Mouse (Mus musculus) kidney, postnatal 36 days (tissue): ENCODE results near the gene Cadm2.

Experiments
- DNase-seq, 2 experiments: peaks; one replicate each; pipeline ENCODE4 v3.0.0; 2021 to 2022; ENCODE audit warnings: mixed read lengths in 2 of 2

The Cadm2 gene

DNA sequence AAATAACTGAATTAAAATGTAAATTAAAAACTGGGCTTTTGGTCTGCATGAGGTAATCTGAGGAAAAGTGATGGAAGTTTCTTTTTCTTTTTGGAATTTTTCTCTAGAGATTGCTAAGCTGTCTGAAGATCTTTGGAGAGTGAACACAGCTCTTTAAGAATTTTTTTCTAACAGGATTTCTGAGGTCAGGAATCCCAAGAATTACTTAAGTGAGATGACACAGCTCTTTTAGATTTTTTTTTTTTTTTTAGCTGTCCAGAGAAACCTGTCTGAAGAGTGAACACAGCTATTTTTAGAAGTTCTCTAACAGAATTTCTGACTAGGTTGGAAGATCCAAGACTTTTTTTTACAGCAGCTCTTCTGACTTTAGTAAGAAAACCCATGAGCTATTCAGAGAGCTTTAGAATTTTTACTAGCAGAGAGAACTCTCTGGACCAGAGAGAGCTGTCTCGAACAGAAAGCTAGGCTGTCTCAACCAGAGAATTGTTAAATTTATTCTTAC, 699.2 kb downstream of the Cadm2 start:
- DNase-seq, result no peak

DNA sequence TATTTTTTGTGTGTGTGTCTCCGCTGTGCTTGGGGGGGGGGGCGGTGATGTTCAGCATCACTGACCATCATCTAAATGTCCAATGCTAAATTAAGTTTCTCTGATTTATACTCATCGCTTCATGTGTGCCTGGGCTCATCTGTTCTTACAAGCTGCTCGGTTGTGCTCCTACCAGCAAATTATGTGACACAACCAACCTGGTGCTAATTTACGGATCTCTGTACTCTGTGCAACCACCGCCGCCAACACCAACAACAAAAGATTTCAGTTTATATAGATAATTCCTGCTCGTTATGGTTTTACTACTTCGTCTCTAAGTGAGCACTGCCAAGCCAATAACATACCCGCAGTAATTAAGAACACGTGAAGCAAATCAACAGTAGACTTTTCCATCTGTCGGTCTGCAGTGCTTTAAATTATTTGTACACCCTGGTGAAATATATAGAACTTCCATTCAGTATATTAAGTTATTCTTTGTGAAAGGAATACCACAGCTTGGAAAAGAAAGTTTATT, 700.8 kb downstream of the Cadm2 start:
- no peak for DNase-seq

DNA sequence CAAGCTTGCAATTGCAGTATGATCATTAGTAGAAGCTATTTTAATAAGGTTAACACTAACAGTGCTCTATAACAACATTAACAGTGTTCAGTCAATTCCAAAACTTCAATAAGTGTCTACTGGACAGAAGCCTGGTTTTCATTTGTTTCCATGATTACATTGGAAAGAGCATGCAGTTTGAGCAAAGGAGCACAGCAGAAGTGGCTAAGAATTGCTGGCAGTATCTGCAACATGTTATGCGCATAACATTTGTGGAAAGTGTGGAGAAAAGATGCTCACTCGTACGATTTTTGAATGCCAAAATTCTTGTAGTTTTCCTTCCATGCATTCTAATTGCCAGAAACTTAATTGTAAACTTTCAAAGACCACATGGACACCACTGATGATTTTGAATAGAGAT, 718.9 kb downstream of the Cadm2 start:
- DNase-seq, result no peak

DNA sequence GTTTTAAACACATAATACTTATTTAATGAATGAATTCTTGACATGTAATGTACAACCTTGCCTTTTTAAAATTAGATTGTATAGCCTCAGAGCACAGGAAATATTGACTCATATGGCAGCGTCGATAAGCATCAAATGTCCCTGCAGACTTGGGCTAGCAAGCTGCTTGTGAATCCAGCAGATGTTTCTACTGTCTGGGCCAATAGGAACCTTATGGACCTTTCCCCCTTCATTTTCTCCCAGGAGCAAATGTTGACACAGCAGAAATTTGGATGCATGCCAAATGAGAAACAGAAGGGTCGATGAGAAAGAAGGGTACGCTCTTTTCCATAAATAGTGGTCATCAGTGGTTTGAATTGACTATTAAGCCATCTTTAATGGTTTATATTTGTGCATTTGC, 720.0 kb downstream of the Cadm2 start:
- no peak for DNase-seq

DNA sequence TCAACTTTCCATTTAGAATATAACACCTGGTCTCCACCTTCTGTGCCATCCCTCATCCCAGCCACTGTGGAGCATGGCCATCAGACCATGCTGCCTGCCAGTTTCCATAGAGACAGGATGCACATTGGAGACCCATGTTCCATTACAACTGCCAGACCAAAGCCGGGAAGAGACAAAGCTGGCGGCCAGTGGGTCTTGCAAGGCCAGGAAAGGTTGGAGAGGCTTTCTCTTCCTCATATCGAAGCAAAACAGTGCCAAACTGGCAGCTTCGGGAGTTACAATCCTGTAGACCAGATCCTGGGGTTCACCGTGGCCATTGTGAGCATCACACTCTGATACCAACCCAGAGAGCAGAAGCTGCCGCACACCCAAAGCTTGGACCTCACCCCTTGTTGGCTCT, 728.3 kb downstream of the Cadm2 start:
- DNase-seq, result no peak

DNA sequence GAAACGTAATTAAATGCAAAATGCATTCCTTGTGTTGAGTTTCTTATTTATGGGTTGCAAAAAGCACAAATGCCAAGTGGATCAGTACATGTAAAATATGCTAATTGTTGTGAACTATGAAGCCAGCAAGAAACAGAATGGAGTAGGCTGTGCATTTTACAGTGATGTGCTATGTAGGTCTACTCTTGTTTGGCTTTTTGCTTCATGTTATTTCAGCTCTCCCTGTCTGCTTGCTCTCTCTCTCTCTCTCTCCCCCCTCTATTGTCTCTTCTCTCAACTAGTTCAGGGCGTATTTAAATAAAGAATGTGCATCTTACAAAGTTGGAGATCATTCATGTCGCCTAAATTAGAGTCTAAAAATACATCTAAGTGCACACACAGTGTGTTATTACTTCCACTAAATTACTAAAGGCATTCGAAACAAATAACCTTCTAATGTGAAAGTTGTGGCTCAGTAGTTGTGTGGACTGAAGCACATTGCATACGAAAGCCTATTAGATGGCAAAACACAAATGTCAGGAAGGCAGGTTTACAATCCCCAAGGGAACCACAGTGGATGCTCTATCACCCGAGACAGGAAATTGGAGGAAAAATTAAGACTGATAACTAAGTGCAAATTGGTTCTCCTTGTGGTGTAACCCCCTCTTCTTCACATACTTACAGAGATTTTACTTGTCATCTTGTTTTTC, 729.0 kb downstream of the Cadm2 start:
- DNase-seq, result no peak

DNA sequence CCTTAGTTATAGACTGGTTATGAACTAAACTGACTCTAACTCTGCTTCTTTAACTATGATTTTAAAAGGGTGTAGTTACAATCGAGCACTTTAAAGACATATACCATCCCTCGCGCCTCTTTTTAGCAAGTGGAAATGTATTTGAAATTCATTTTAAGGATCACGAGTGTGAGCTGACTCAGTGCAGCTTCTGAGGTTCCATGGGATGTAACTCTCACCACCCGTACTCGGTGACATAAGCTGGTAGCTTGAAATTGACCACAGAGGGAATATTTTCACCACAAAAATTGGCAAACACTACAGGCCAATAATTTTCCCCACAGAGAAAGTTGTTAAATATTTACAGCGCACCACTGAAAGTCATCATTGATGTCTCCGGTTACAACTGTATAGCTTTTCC, 730.8 kb downstream of the Cadm2 start:
- no peak for DNase-seq

DNA sequence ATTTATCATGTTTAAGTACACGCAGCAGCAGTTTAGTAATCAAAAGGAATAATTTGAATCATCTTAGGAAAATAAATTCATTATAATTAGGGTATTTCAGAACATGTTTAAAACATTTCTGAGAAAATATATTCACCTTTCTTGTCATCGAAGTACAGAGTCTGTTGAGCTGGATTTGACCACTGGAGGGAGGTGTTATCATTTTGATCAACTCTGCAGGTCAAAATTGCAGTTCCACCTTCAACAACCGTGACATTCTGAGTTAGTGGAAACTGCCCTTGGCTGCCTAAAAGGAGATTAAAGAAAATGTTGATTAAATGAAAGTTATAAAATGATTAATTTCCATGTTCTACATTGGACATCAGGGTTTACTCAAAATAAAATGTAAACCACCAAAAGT, 738.1 kb downstream of the Cadm2 start:
- DNase-seq, result no peak

DNA sequence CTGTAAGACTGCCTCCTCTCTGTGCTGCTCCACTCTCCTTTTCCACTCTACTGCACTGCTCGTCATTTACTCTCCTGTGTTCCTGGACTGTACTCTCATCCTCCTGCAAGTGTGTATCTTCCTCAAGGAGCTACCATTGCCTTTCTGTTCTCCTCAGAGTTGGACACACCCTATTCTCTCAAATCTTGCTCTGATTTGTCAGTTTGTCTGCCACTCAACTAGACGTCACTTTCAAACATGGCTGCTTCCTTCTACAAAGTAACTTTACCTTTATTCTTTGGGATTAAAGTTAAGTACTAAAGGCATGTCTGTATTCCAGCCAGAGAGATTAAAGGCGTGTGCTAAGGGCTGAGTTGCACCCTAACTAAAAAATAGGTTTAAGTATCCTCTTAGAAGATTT, 749.5 kb downstream of the Cadm2 start:
- no peak for DNase-seq

DNA sequence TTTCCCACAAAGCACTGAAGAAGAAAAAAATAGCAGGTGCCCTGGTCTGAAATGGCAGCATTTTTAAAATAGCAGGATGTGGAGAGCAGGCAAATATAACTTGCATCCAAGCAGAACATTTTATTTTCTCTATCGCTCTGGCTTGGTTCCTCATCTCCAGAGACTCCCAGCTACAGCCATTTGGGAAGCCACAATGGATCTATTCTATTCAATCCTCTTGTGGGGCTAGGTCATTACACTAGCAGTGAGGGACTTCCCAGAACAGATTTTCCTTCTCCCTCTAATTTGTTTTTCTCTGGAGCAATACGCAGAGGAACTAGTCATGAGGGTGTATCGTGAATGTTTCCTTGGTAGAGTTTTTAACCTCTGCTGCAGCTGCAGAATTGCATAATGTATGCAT, 769.7 kb downstream of the Cadm2 start:
- no peak for DNase-seq

DNA sequence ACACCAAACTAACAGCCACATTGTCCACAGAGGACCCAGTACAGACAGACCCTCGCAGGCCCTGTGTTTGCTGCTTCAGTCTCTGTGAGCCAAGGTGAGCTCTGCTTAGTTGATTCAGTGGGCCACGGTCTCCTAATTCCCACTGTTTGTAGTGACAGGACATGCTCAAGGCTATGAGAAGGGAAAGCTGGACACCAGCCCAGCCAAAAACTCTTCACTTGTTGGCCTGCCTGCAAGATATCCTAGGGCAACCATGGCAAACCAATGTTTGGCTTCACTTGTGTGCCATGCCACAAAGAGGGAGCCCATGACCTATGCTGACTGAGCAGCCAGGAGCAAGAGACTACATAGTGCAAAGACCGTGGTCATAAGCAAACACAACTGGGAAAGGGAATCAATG, 795.8 kb downstream of the Cadm2 start:
- DNase-seq, result no peak

DNA sequence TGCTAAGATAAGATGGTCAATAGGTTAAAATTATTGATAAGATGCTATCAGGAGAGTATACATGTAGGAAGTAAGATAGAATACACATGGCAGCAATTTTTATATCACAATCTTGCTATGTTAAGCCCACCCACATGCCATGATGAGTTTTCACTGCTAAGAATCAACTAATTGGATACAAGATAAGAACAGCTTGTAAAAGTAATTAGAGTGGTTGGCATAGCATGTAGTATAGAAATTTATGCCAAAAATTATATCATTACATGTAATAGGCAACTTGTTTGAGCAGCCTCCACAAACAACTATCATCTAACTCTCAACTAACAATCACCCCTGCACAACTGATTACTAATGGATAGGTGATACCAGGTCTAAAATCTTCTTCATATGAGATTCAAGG, 809.2 kb downstream of the Cadm2 start:
- no peak for DNase-seq

DNA sequence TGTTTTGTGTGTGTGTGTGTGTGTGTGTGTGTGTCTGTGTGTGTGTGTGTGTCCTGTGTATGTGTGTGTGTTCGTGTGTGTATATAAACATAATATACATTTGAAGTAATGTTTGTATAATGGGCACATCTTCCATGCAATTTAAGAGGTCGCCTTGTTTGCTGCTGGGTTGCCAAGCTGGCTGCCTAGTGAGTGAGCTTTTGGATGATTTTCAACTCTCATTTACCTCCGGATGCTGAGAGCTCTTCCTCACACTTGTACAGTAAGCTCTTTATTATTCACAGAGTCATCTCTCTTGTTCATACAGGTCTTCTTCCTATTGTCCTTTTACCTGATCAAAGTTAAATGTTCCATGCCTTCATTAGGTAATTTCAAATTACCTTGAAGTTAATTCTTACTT, 822.5 kb downstream of the Cadm2 start:
- no peak for DNase-seq

DNA sequence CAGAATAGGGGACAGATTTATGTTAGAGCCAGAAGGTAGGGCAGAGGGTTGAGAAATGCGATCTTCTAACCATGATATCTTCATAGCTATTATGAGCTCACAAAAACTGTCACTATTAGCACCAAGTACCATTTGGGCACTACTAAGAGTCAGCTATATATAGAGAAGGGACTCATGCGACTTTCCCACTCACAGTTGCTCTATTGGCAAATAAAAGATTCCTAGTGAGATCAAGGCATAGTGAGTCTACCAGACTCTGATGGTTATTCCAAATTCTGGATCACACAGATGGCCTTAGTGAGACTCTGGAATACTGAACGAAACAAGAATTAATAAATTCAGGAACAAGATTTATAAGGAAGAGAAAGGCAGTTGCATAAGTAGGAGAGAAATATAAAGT, 827.6 kb downstream of the Cadm2 start:
- no peak for DNase-seq

DNA sequence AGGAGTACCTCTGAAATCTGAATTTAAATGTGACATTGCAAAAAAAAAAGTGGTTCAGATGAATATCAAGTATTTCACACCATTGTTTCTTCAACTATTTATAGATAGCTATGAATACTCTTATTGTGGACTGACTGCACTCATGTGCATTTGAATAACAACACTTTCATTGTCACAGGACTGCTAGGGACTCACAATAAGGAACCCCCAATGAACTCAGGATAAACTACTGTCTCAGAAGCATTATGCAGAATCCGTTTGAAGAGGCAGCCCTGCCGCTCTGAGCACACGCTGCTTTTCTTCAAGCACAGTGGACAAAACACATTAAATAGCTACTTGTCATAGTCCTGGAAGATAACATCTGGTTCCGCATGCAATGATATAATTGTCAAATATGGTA, 848.8 kb downstream of the Cadm2 start:
- no peak for DNase-seq

DNA sequence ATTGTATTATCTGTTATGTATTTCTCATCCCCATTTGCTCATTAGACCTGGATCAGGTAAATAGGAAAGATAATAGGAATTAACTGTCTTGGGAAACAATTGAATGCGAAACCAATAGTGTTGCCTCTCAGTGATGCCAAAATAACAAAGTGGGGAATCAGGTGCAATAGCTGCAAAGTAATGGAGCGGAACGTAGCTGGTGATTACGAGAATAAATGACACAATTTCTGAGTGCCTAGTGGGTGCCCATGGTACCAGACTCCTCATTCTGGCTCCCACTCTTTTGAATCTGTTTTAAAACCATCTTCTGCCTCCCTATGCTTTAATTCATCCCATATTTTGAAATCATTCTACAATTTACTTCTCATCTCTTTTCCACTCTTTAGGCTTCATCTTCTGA, 851.2 kb downstream of the Cadm2 start:
- no peak for DNase-seq

DNA sequence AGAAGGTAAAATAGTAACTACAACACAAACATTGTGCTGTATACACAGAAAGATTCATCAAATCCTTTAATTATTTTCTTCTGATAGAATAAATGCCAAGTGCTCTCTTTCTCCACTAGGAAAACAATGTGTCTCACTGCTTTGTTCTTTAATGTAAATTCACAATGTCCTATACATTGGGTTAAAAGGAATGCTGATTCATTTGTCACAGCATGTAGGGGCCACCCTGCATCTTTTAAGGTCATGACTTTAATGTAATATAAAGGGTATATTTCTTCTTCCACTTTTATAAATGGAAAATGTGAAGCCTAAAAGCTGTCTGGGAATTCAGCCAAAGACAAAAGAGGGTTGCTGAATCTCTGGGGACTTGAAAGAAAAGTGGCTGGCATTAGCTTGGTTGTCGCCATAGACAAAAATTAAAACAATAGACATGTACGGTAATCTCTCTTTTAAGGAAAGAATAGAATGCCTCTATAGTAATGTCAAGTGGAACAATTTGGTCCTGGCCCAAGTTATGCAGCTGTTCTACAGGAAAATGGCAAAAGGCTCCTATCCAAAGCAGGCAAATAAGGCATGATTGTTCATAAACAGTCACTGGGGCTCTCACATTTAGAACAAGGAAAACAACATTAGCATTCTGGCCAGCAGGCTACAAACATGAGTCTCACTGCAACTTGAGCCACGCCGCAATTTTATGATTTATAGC, 851.9 kb downstream of the Cadm2 start:
- no peak for DNase-seq

DNA sequence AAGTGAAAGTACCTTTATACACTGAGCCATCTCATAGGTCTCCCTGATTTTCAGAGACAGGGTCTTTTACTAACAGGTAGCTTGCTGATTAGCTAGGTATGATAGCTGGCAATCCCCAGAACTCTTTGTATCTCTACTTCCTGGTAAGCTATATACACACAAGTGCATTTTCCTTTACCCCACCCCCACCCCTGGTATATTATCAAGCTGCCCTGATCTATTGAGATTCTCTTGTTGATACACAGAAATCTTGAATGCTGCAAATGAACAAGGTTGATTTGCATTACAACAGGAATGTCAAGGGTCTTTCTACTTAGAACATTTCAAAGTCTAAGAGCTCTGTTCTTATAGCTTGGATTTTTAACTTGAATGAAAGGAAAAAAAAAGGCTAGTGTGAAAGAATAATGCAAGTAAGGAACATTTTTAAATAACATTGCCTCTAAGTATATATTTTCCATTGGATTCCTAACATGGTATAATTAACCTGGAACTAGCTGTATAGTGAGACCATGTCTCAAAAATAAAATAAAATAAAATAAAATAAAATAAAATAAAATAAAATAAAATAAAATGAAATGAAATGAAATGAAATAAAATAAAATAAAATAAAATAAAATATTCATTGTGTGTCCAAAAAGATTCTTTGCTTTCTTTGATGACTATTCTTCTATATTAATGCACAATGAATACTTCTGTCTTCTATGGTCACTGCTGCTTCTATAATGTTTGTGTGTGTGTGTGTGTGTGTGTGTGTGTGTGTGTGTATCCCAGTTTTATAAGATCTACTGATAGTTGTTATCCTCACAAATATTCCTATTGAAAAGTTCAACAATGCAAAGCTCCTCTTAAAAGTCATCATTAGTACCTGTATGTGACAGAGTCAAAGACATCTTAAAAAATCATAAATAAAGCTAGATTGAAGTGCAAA, 858.9 kb downstream of the Cadm2 start:
- DNase-seq, result no peak

DNA sequence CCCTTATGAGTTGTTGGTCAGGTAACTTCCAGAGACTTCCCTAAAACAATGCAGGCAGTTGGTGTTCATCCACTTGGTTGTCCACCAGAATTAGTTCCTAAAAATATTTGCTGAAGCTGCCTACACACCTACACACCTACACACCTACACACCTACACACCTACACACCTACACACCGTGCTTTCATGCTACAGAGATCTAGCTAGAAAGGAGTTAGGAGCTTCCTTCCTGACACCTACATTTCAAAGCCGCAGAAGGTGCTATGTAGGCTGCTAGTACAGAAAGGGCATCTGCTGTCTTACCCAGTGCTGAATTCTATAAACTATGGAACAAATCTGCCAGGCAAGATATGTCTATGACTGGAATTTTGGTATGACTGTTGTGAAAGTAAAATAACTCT, 872.2 kb downstream of the Cadm2 start:
- DNase-seq, result no peak

DNA sequence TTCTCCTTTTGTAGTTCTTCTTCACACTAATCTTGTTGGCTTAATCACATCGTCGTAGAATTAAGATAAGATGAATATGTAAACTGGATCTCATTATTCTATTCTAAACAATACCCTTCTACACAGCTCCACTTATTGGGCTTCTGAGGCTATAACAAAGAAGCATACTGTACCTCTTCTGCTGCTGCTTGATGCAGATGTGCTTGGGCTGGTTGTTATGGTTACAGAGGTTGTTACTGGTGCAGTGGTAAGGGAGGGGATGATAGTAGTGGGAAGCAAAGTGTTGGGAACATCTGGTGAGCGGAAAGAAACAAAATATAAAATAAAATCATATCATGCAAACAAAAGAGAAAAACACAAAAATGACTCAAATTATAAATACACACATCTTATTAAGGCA, 889.5 kb downstream of the Cadm2 start:
- DNase-seq, result no peak

DNA sequence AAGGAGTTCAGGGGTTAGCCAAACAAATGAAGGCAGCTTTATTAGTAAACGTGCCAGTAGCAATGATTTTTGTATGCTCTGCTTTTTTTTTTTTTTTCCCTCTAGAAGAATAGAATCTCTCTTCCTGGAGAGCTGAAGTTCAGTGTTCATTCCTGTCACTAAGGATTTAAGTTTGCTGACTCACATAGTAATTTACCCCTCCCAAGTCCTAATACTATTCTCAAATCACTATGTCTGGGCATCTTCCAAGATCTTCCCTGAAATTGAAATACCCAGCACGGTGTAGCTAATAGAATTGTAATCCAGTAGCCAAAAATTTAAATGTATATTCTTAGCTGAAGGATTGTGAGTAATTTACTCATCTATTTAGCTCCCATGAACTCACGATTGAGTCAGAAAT, 914.2 kb downstream of the Cadm2 start:
- no peak for DNase-seq

DNA sequence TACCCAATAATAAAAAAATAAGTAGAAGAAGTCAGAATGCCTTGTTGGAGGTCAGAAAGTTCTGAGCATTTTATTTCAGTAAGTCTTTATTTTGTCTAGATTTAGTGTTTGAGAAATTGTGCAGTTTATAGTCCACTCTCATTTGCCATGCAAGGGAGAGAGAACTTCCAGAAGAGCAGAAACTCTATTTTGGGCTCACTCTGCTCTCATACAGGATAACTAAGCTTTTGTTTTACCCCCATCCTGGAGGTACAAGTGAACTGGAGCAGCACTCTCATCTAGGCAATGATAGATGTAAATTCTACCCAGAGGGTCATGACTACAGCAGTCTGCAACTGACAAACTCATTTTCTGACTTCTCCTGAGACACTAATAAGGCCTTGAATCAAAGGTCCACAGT, 925.9 kb downstream of the Cadm2 start:
- DNase-seq, result no peak

DNA sequence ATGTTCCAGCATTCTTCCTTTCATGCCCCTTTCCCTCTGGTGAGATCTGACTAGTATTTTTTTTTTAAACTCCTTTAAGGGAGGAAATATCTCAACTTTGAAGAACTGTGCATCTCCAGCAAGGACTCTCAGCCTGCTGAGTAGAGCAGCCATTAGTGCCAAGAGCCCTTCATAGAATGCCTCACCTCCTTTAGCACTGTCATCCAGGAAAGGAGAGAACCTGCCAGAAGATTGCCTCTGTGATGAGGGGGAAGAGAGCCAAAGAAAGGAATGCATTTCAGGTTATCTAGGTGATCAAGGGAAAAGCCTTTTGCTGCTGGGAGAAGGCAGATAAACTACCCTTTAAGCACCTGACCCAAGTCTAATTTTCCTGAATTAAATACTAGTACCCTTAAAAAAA, 943.5 kb downstream of the Cadm2 start:
- DNase-seq, result no peak

DNA sequence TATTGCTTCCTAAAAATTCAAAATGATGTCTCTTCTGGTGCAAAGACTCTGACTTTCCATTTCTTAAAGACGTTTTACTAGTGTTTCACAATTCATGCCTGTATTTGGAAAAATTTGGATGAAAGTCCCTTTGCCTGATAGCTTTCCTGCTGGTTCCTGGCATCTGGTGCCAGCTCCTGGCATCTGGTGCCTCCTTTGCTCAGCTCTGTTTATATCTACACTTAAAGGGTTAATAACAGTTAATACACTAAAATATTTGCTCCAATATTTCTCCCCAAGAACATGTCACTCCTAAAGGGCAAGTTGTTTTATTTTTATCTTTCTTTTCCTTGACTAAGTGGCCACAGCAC, 969.7 kb downstream of the Cadm2 start:
- no peak for DNase-seq
